Mouse (Mus musculus) midbrain, postnatal 0 days (tissue): ENCODE measurements at regions not wholly inside any gene's neighbourhood (a gene's known extent, or its start where the extent isn't known, plus 50 kb on each side); places are given as distances from the start of the nearest gene placed in this dataset.

ENCODE experiments used
- ATAC-seq: fragments of 200-750 bp; cut with Nextera tagmentation; 2 replicates; pipeline ENCODE4 v1.8.0; 2017; ENCODE audit warnings: moderate number of reproducible peaks, mild to moderate bottlenecking, moderate TSS enrichment, moderate library complexity; ENCODE audit not compliant: low FRiP score
- DNase-seq: peaks from one replicate; pipeline ENCODE4 v3.0.0-alpha.2; 2015; ENCODE audit warnings: low spot score
- H3K27ac ChIP-seq: fragments of 300-500 bp; sonication (generic); 2 replicates; pipeline ENCODE4 v1.5.1; 2014; ENCODE audit warnings: low read depth, mild to moderate bottlenecking, low read length, mixed read lengths
- H3K27me3 ChIP-seq: fragments of 300-500 bp; sonication (generic); 2 replicates; pipeline ENCODE4 v1.6.1; 2014; ENCODE audit warnings: low read length, control low read depth, mixed read lengths; ENCODE audit not compliant: insufficient read depth
- H3K36me3 ChIP-seq: fragments of 300-500 bp; sonication (generic); 2 replicates; pipeline ENCODE4 v1.6.1; 2014; ENCODE audit warnings: low read length, control low read depth, mixed read lengths; ENCODE audit not compliant: insufficient read depth
- H3K4me1 ChIP-seq: fragments of 300-500 bp; sonication (generic); 2 replicates; pipeline ENCODE4 v1.6.1; 2014; ENCODE audit warnings: mild to moderate bottlenecking, control low read depth, antibody characterized with exemption, low read length, mixed read lengths; ENCODE audit not compliant: insufficient read depth
- H3K4me2 ChIP-seq: fragments of 300-500 bp; sonication (generic); 2 replicates; pipeline ENCODE4 v1.6.1; 2014; ENCODE audit warnings: low read depth, mild to moderate bottlenecking, low read length, mixed read lengths; ENCODE audit not compliant: poor library complexity, severe bottlenecking
- H3K4me3 ChIP-seq: fragments of 300-500 bp; sonication (generic); 2 replicates; pipeline ENCODE4 v1.5.1; 2014; ENCODE audit warnings: low read depth, mild to moderate bottlenecking, low read length, moderate library complexity
- H3K9ac ChIP-seq: fragments of 300-500 bp; sonication (generic); replicated peaks from 2 replicates; pipeline ENCODE4 v1.6.1; 2014; ENCODE audit warnings: mild to moderate bottlenecking, low read length, moderate library complexity, mixed read lengths; ENCODE audit not compliant: poor library complexity, severe bottlenecking
- H3K9me3 ChIP-seq: fragments of 300-500 bp; sonication (generic); 2 replicates; pipeline ENCODE4 v1.6.1; 2016; ENCODE audit warnings: low read length, control low read depth
- CTCF ChIP-seq: IDR thresholded peaks from 2 replicates; pipeline ENCODE4 v1.5.1; 2016; ENCODE audit warnings: antibody characterized with exemption, mild to moderate bottlenecking
- WGBS: fragments of 180-500 bp; shearing (Covaris S2); extraction: QIAGEN DNeasy Blood & Tissue Kit; methylation state at CpG from one replicate; pipeline ENCODE4 v1.1.7; 2014; 5-methylcytosine and 5-hydroxymethylcytosine counted together

DNA sequence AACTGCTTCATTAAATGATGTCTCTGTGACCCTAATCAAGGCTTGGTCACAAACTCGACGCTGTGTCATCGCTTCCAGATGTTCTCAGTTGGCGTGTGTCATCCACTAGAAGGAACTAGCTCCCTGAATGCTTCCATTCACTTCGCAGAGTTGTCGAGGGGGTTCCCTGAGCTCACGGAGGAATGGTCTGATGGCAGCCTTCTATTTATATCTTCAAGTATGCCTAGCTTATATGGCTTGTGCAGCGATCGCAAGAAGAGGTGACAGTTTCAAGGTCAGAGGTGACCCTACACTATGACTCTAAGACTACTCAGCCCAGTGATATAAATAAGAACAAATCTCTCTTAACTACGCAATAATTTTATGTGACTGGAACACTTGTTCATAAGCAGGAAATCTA is 126.3 kb downstream of the Nr4a2 start:
- H3K9me3 ChIP-seq = no peaks in the 10 kb centered on the region
- no peak overlapping the region for H3K4me3 ChIP-seq
- no peak overlapping the region for H3K4me2 ChIP-seq
- no peaks in the 10 kb centered on the region for H3K27me3 ChIP-seq
- TF ChIP-seq CTCF = no peak
- peak; percentile 27 for DNase-seq
- no peaks in the 10 kb centered on the region for H3K4me1 ChIP-seq
- no peak overlapping the region for H3K27ac ChIP-seq
- H3K36me3 ChIP-seq = no peaks in the 10 kb centered on the region
- 83% methylated on average over 10 of the region's 10 CpGs for WGBS
- H3K9ac ChIP-seq = no peak overlapping the region
- no peak for ATAC-seq

DNA sequence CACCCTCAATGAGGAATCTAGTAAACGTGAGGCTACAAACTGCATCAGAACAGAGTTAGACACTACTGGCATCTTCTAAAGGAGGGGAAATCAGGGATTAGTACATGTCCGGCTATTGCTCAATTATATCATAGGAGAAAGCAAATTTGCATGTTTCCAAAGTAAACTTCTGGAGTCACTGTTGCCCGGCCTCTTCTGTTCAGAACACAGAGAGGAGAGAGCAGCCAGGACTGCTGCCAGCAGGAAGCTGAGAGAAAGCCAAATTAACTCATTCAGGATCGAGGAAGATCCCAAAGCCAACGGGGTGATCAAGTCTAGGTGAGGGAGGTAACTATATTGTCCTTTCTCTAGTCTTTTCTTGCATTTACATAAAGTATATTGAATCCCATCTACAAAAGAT is 131.0 kb downstream of the Nr4a2 start:
- Histone ChIP-seq H3K9ac (no peak overlapping the region), H3K4me1 (no peaks in the 10 kb centered on the region), H3K27ac (no peak overlapping the region), H3K4me3 (no peak overlapping the region), H3K4me2 (no peak overlapping the region), H3K27me3 (no peaks in the 10 kb centered on the region), H3K9me3 (no peaks in the 10 kb centered on the region), H3K36me3 (no peaks in the 10 kb centered on the region)
- DNase-seq = no peak
- ATAC-seq = no peak
- TF ChIP-seq CTCF = no peak
- 65% methylated on average over 5 of the region's 5 CpGs for WGBS

DNA sequence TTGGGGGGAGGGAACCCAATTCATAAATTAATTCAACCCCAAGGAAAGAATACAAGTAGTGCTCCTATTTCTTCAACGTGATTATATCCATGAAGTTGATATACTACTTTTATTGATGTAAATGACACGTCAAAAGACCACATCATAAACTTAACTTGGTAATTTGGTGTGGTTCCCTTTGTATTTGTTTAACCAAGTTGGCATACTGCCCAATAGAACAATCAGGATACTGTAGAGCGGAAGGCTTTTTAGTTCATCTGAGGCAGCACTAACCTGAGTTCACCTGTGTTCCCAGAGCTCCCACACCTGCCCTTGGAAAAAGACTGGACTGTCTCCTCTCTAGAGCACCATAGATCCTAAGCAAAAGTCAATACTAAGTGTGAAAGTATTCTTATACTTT is 132.0 kb downstream of the Nr4a2 start:
- Histone ChIP-seq H3K36me3 (no peaks in the 10 kb centered on the region), H3K4me2 (no peak overlapping the region), H3K4me1 (no peaks in the 10 kb centered on the region), H3K4me3 (no peak overlapping the region), H3K9ac (no peak overlapping the region), H3K27me3 (no peaks in the 10 kb centered on the region), H3K27ac (no peak overlapping the region), H3K9me3 (no peaks in the 10 kb centered on the region)
- TF ChIP-seq CTCF = no peak
- no peak for DNase-seq
- WGBS = 83% methylated on average over 3 of the region's 3 CpGs
- ATAC-seq = no peak

- no peak for TF ChIP-seq CTCF
- Histone ChIP-seq H3K9ac (no peak overlapping the region), H3K4me1 (no peaks in the 10 kb centered on the region), H3K36me3 (no peaks in the 10 kb centered on the region), H3K27me3 (no peaks in the 10 kb centered on the region), H3K4me2 (no peak overlapping the region), H3K27ac (no peak overlapping the region), H3K4me3 (no peak overlapping the region), H3K9me3 (no peaks in the 10 kb centered on the region)
- no peak for ATAC-seq
- no peak for DNase-seq
- WGBS = 94% methylated on average over 9 of the region's 9 CpGs
Measured at GRCm38 (mm10) chr2:56990768-56991167, 133.0 kb downstream of the Nr4a2 start.

- WGBS = 77% methylated on average over 4 of the region's 4 CpGs
- no peak for ATAC-seq
- no peak overlapping the region for H3K4me2 ChIP-seq
- H3K9ac ChIP-seq = no peak overlapping the region
- H3K27me3 ChIP-seq = no peaks in the 10 kb centered on the region
- no peaks in the 10 kb centered on the region for H3K4me1 ChIP-seq
- TF ChIP-seq CTCF = no peak
- H3K9me3 ChIP-seq = no peaks in the 10 kb centered on the region
- no peak overlapping the region for H3K27ac ChIP-seq
- no peaks in the 10 kb centered on the region for H3K36me3 ChIP-seq
- no peak overlapping the region for H3K4me3 ChIP-seq
- DNase-seq = no peak
Measured at GRCm38 (mm10) chr2:56983167-56983566, 140.6 kb downstream of the Nr4a2 start.

GRCm38 (mm10) chr2:56980601-56981000 is 143.2 kb downstream of the Nr4a2 start:
- DNase-seq = no peak
- TF ChIP-seq CTCF = no peak
- Histone ChIP-seq H3K27me3 (no peaks in the 10 kb centered on the region), H3K27ac (no peak overlapping the region), H3K4me3 (no peak overlapping the region), H3K9ac (no peak overlapping the region), H3K9me3 (no peaks in the 10 kb centered on the region), H3K4me1 (no peaks in the 10 kb centered on the region), H3K4me2 (no peak overlapping the region), H3K36me3 (no peaks in the 10 kb centered on the region)
- no peak for ATAC-seq

DNA sequence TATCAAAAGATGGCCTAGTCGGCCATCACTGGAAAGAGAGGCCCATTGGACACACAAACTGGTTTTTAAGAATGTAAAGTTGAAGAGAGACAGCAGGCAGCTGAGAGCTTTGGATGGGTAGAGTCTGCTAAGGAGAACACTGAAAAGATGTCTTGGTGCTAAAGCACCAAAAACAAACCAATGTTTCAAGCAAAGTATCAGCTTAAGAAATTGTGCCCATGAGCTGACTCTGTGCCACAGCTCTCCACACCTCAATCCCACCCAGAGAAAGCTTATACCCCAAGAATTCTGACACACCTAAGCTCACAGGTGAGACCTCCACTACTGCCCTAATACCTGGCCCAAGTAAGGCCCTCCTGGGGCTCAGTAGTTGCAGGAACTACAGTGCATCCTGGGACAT is 148.1 kb downstream of the Nr4a2 start:
- no peak for TF ChIP-seq CTCF
- DNase-seq = no peak
- H3K4me2 ChIP-seq = no peak overlapping the region
- no peaks in the 10 kb centered on the region for H3K27me3 ChIP-seq
- H3K9ac ChIP-seq = no peak overlapping the region
- no peaks in the 10 kb centered on the region for H3K36me3 ChIP-seq
- 93% methylated on average over 1 of the region's 1 CpGs for WGBS
- no peaks in the 10 kb centered on the region for H3K9me3 ChIP-seq
- H3K4me1 ChIP-seq = no peaks in the 10 kb centered on the region
- no peak overlapping the region for H3K27ac ChIP-seq
- no peak for ATAC-seq
- no peak overlapping the region for H3K4me3 ChIP-seq
